Mouse (Mus musculus): ENCODE measurements around the gene Dnajc3. TPM values are rescaled to one million over a fixed set of nuclear protein-coding genes. Genes with fewer than 3 reads are reported as not detected.
"Not testable (repeated sequence)": the region's sequence is repeated elsewhere in the genome, so short reads cannot be mapped to it uniquely, and the experiment has no call there.

Dnajc3 gene
- polyA plus RNA-seq, 1 experiment = 0.31 TPM

DNA sequence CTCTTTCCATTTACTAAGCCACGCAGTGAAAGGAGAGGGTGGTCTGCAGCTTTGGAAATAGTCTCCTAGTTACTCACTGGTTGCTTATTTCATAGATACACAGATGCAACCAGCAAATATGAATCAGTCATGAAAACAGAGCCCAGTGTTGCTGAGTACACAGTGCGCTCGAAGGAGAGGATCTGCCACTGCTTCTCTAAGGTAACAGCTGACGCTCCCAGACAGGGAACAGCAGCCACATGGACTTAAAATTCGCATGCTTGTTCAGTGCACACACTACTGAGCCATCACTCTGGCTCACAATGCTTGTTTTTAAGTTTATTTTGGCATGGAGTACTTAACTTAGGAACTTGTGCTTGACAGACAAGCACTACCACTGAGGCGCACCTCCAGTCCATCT is 34.5 kb downstream of the Dnajc3 start:
- H3K36me3 ChIP-seq (ENCODE audit: control insufficient read depth) = peaks cover 94% of the 10 kb centered on the region
- TF ChIP-seq TAL1 (IDR thresholded peaks at IDR 0.05; ENCODE audit: low read length) = no peak
- no peak for TF ChIP-seq GATA1 (IDR thresholded peaks at IDR 0.05; ENCODE audit: low read length)

DNA sequence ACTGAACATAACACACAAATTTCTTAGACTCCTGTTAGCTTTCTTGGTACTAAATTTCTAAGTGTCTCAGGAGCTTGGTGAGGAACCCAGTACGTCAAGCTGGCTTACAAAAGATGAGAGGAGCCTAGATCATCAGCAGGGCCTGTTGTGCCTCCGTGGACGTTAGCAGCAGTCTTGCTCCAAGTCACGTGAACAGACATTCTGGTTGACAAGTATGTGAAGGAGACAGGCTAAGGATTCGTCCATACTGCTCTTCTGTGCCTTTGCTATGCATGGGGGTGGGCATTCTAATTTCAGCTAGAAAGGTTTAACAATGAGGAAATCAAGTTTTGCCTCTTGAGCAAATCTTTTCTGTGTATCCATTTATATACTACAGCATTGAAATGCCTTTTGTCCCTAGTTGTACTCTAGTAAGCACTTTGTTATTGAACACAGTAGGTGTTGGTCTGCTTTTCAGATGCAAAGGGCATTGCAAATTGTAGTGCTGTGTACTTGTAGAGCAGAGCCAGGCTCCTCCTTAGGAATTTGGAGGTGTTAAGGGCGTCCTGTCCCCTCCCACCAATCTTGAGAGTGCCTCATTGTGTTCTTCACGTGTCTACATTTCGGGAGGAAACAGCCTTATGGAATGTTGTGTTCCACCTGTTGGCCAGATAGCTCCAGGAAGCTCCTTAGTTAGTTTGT is 39.5 kb downstream of the Dnajc3 start:
- H3K36me3 ChIP-seq (ENCODE audit: control insufficient read depth) = peaks cover 78% of the 10 kb centered on the region
- H3K9me3 ChIP-seq (ENCODE audit: control insufficient read depth, low read length) = no peaks in the 10 kb centered on the region
- no peak for TF ChIP-seq TAL1 (IDR thresholded peaks at IDR 0.05; ENCODE audit: low read length)
- TF ChIP-seq GATA1 (IDR thresholded peaks at IDR 0.05; ENCODE audit: low read length) = no peak
- H3K4me3 ChIP-seq (replicated peaks) = no peak overlapping the region
- peaks cover 1% of the 10 kb centered on the region; the same call in 1 of the 2 replicates for H3K4me1 ChIP-seq (ENCODE audit: control insufficient read depth)
- no peaks in the 10 kb centered on the region for H3K27me3 ChIP-seq (ENCODE audit: control insufficient read depth)

More for the DNA sequence above, 34.5 kb downstream of the Dnajc3 start:
- Histone ChIP-seq H3K4me1 (ENCODE audit: control insufficient read depth) (no peaks in the 10 kb centered on the region), H3K9me3 (ENCODE audit: control insufficient read depth, low read length) (no peaks in the 10 kb centered on the region), H3K27me3 (ENCODE audit: control insufficient read depth) (no peaks in the 10 kb centered on the region), H3K4me3 (replicated peaks) (no peak overlapping the region)

DNA sequence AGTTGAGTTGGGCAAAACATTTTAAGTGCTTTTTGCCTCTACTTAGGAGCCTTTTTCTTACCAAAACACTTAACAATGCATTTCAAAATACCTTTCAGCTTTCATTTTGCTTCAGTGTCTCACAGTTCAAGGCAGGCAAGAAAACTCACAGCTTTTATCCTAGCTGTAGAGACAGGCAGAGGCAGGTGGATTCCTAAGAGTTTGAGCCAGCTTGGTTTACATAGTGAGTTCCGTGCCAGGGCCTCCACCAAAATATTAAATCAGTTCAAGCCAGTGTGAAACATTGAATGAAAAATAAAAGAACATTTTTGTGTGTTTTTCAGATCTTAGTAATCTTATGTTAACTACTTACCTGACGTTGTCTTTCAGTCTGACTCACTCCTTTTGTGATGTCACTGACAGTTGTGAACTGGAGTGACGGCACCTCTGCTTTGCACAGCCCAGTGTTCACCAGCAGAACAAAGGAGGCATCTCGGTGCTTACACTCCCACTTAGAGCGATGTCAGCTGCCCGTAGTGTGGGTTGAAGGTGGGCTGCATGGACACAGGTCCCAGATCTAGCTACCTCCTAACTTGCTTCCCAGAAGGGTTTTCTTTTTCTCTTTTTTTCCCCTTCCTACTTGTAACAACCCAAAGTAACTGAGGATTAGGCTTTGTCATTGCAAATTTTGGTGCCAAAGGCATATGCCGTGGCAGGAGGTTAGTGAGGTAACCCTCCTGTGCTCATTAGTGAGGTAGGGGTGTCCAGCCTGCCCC is 42.0 kb downstream of the Dnajc3 start:
- Histone ChIP-seq H3K4me1 (ENCODE audit: control insufficient read depth) (peaks cover 1% of the 10 kb centered on the region; the same call in 1 of the 2 replicates), H3K27me3 (ENCODE audit: control insufficient read depth) (no peaks in the 10 kb centered on the region), H3K36me3 (ENCODE audit: control insufficient read depth) (peaks cover 62% of the 10 kb centered on the region), H3K4me3 (replicated peaks) (no peak overlapping the region), H3K9me3 (ENCODE audit: control insufficient read depth, low read length) (no peaks in the 10 kb centered on the region)
- TF ChIP-seq TAL1 (IDR thresholded peaks at IDR 0.05; ENCODE audit: low read length) (no peak), GATA1 (IDR thresholded peaks at IDR 0.05; ENCODE audit: low read length) (no peak)

DNA sequence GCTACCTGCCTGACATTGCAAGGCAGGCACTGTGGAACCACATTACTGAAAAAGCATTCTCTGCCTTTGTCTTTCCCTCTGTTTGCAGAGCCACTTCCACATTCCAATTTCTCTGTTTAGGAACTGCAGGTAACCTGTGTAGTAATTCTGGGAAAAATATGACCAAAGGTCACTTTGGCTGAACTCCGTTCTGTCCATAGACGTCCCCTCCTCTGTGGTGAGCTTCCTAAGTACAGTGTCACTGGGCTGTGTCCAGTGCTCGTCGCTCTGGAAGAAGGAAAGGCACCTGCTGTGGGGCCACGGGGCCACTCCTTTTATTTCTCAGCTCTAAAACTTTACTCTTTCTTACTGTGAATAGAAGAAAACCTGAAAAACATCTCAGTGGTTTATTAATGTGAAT is 42.6 kb downstream of the Dnajc3 start:
- Histone ChIP-seq H3K4me3 (replicated peaks) (no peak overlapping the region), H3K4me1 (ENCODE audit: control insufficient read depth) (peaks cover 1% of the 10 kb centered on the region; the same call in 1 of the 2 replicates), H3K9me3 (ENCODE audit: control insufficient read depth, low read length) (no peaks in the 10 kb centered on the region), H3K36me3 (ENCODE audit: control insufficient read depth) (peaks cover 56% of the 10 kb centered on the region), H3K27me3 (ENCODE audit: control insufficient read depth) (no peaks in the 10 kb centered on the region)
- no peak for TF ChIP-seq TAL1 (IDR thresholded peaks at IDR 0.05; ENCODE audit: low read length)
- no peak for TF ChIP-seq GATA1 (IDR thresholded peaks at IDR 0.05; ENCODE audit: low read length)

DNA sequence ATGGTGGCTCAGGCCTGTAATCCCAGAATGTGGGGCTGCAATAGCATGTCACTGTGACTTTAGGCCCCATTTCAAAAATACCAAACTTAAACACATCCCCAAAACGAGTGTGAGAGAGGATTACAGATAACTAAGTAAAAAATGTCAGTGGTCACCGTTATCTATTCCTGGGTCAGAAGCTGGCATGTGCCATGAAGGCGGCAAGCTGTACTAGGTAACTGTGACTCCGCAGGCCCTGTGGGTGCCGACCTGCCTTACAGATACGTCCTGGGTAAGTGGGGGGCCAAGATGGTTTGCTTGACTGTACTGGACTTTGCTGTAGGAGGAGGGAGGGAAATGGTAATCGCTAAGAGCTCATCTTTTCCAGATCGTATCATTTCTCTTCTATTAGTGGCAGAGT is 43.1 kb downstream of the Dnajc3 start:
- peaks cover 51% of the 10 kb centered on the region for H3K36me3 ChIP-seq (ENCODE audit: control insufficient read depth)
- no peaks in the 10 kb centered on the region for H3K27me3 ChIP-seq (ENCODE audit: control insufficient read depth)
- peaks cover 1% of the 10 kb centered on the region; the same call in 1 of the 2 replicates for H3K4me1 ChIP-seq (ENCODE audit: control insufficient read depth)
- H3K4me3 ChIP-seq (replicated peaks) = no peak overlapping the region
- no peak for TF ChIP-seq GATA1 (IDR thresholded peaks at IDR 0.05; ENCODE audit: low read length)
- TF ChIP-seq TAL1 (IDR thresholded peaks at IDR 0.05; ENCODE audit: low read length) = no peak
- no peaks in the 10 kb centered on the region for H3K9me3 ChIP-seq (ENCODE audit: control insufficient read depth, low read length)

DNA sequence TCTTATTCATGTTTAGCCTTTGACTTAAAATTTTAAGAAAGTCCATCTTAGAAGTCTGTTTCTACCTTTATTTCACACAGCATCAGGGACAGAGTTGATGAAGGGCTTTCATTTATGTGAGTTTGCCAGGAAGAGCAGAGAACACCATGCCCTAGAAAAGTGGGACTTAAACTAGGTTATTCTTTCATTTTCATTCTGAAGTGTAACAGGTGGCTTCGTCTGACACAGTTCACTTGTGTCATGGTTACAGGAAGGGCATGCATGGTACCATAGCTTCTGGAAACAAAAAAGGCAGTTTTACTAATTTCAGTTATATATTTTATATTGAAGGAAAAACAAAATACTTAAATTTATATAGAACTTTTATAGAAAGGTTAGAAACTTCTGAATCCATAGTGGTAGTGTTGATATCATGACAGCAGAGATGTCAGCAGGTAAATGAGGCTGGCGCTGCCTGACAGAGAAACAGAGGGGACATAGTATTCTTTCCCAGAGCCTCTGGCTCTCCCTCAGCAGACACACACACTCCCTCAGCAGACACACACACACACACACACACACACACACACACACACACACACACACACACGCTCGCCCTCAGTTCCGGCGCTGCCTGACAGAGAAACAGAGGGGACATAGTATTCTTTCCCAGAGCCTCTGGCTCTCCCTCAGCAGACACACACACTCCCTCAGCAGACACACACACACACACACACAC is 44.1 kb downstream of the Dnajc3 start:
- H3K9me3 ChIP-seq (ENCODE audit: control insufficient read depth, low read length); H3K4me1 ChIP-seq (ENCODE audit: control insufficient read depth); H3K4me3 ChIP-seq (replicated peaks); H3K27me3 ChIP-seq (ENCODE audit: control insufficient read depth): not testable (repeated sequence)
- H3K36me3 ChIP-seq (ENCODE audit: control insufficient read depth) = peaks cover 41% of the 10 kb centered on the region

DNA sequence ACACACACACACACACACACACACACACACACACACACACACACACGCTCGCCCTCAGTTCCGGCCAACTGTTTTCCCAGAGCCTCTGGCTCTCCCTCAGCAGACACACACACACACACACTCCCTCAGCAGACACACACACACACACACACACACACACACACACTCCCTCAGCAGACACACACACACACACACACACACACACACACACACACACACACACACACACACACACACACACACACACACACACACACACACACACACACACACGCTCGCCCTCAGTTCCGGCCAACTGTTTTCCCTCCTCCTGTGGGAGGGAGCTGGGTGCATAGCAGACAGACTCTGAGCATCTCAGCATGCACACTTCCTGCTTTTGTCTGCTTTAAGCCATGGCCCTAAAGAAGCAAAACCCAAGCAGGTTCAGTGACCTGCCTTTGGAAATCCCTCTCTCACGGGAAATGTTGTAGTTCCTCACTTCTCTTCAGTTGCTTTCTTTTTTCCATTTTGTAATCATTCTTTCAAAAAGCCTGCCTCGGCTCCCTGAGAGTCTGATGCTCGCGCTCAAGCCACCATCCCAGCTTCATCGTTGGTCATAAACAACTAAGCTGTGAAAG is 44.8 kb downstream of the Dnajc3 start:
- H3K4me3 ChIP-seq (replicated peaks); H3K4me1 ChIP-seq (ENCODE audit: control insufficient read depth); H3K9me3 ChIP-seq (ENCODE audit: control insufficient read depth, low read length); H3K27me3 ChIP-seq (ENCODE audit: control insufficient read depth): not testable (repeated sequence)
- H3K36me3 ChIP-seq (ENCODE audit: control insufficient read depth) = peaks cover 34% of the 10 kb centered on the region

DNA sequence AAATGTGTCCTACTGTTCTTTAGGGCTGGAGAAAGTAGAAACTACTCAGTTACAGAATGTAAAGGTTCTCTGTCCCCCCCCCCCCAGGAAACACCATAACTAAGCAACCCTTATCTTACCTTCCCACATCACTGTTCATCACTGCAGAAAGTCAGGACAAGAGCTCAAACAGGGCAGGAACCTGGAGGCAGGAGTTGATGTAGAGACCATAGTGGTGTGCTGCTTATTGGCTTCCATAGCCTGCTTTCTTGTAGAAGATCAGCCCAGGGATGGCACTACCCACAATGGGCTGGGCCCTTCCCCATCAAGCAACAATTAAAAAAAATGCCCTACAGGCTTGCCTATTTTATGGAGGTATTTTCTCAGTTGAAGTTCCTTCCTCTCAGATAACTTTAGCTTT is 45.6 kb downstream of the Dnajc3 start:
- no peak for TF ChIP-seq TAL1 (IDR thresholded peaks at IDR 0.05; ENCODE audit: low read length)
- no peak for TF ChIP-seq GATA1 (IDR thresholded peaks at IDR 0.05; ENCODE audit: low read length)
- Histone ChIP-seq H3K36me3 (ENCODE audit: control insufficient read depth) (peaks cover 26% of the 10 kb centered on the region), H3K9me3 (ENCODE audit: control insufficient read depth, low read length) (no peaks in the 10 kb centered on the region), H3K4me3 (replicated peaks) (no peak overlapping the region), H3K4me1 (ENCODE audit: control insufficient read depth) (peaks cover 13% of the 10 kb centered on the region), H3K27me3 (ENCODE audit: control insufficient read depth) (no peaks in the 10 kb centered on the region)

DNA sequence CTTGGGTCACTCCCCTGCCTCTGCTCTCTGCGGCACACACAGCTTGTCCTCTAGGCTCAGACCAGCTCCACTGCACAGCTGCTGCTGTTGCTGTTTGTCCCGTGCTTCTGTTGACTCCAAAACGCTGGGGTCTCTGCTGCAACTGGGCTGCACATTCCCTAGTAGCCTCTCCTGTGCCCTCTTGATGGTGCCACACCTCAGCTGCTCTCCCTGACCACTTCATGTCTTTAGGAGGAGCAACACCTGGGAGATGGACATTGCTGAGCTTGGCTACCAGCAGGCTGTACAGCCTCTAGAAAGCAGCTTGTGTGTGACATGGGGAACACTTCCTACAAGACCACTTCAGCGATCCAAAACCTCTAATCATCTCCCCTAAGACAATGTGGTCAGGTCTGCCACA is 46.4 kb downstream of the Dnajc3 start:
- no peaks in the 10 kb centered on the region for H3K27me3 ChIP-seq (ENCODE audit: control insufficient read depth)
- peaks cover 19% of the 10 kb centered on the region for H3K36me3 ChIP-seq (ENCODE audit: control insufficient read depth)
- no peak overlapping the region for H3K4me3 ChIP-seq (replicated peaks)
- H3K9me3 ChIP-seq (ENCODE audit: control insufficient read depth, low read length) = no peaks in the 10 kb centered on the region
- peaks cover 16% of the 10 kb centered on the region for H3K4me1 ChIP-seq (ENCODE audit: control insufficient read depth)
- TF ChIP-seq GATA1 (IDR thresholded peaks at IDR 0.05; ENCODE audit: low read length) (no peak), TAL1 (IDR thresholded peaks at IDR 0.05; ENCODE audit: low read length) (no peak)
